Mouse (Mus musculus) adrenal gland, postnatal 10 days (tissue): ENCODE measurements around the gene Klf11. TPM values are rescaled to one million over a fixed set of nuclear protein-coding genes. Genes with fewer than 3 reads are reported as not detected.
"Not testable (repeated sequence)": the region's sequence is repeated elsewhere in the genome, so short reads cannot be mapped to it uniquely, and the experiment has no call there.

Source experiments
- DNase-seq: peaks from one replicate; pipeline ENCODE4 v3.0.0; 2021; ENCODE audit warnings: mixed read lengths
- long read RNA-seq, 2 experiments: library from polyadenylated mRNA; stranded (forward); transcript quantifications; one replicate each; pipeline ENCODE4 v2.0.0; 2021
- total RNA-seq, 2 experiments: library from RNA; stranded (reverse); gene quantifications; 2 replicates each; pipeline ENCODE4 v1.2.3; 2021

Klf11 gene
- 10 to 100 TPM; 20.5 to 21.4 TPM for total RNA-seq
- long read RNA-seq, experiment 1, full-length matches to known transcripts: 9 of 18 reads
- long read RNA-seq, experiment 1, partial matches to known transcripts: 5 of 18 reads
- long read RNA-seq, experiment 1, other reads (novel, unspliced or antisense): 4 of 18 reads
- long read RNA-seq, experiment 2, full-length matches to known transcripts: 11 of 12 reads
- long read RNA-seq, experiment 2, partial matches to known transcripts: 0 of 12 reads
- long read RNA-seq, experiment 2, other reads (novel, unspliced or antisense): 1 of 12 reads

DNA sequence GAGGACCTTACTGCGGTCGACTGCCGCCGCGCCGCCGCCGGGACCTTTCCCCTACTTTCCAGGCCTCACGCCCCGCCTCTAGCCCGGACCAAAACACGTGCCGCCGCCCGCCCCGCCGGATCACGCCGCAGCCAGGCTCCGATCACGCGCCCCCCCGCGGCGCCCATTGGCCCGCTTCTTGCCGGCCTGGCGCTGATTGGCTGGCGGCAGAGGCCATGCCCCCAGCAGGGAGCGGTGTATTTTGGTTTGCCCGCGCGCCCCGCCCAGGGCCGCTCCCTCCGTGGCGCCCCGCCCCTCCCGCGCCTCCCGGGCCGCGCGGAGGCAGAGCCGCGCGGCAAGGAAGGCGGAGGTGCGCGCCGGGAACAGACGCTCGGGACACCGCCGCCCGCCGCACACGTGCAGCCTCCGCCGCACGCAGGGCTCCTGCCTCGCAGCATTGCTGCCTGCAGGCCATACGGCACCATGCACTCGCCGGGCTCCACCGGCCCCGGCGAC lies at the start of gene Klf11:
Gene Klf11, plus strand, starts transcription at position 212 of the 495 bp plus-strand sequence.
- peak; percentile 99 for DNase-seq

DNA sequence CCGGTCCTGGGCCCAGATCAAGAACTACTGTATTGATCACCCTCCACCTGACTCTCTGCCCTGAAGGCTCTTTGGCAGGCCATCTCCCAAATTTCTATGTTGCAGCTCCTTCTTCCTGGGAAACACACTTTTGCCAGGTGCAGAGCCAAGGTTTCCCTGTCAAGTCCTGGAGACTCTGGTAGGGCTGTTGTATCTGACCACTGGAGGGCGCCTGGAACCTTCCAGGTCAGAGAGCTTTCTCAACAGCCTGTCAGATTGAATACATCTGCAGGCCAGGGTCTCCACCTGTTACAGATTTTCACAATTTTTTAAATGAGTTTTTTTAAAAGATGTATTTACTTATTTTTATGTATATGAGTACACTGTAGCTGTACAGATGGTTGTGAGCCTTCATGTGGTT lies 47.8 kb upstream of the Klf11 start:
- DNase-seq: peak; percentile 86

DNA sequence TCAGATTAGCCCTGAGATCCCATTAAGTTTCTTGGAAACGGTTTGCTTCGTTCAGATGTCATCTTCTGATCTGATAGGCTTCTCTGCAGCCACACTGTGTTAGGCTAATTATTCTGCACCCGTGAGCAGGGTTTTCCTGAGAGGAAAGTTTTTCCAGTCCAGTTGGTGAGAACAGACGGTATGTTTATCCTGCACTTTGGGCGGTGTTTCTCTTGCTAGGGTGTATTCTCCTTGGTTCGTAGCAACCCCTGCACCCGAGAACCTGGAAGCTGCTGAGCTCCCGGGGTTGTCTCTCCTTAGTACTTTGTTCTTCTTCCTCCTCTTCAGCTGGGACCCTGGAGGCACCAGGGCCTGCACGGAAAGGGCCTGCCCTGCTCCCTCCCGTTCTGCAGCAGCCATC lies 44.9 kb upstream of the Klf11 start:
- DNase-seq: no peak

DNA sequence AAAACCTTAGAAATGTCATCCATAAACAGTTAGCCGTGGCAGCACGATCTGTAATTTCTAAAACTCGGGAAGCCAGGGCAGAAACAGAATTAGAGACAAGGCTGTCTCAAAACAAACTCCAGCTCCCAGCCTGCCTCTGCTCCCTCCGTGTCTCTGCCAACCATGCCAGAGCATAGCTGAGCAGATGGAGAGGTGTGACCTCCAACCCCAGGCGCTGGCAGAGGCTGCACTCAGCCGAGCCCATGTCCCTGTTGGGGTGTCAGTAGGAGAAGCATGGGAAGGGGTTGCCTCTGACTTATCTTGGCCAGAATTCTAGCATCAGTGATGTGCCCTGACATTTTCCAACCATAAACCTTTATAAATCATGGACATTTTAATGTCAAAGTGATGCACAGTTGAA lies 38.5 kb upstream of the Klf11 start:
- DNase-seq: no peak

DNA sequence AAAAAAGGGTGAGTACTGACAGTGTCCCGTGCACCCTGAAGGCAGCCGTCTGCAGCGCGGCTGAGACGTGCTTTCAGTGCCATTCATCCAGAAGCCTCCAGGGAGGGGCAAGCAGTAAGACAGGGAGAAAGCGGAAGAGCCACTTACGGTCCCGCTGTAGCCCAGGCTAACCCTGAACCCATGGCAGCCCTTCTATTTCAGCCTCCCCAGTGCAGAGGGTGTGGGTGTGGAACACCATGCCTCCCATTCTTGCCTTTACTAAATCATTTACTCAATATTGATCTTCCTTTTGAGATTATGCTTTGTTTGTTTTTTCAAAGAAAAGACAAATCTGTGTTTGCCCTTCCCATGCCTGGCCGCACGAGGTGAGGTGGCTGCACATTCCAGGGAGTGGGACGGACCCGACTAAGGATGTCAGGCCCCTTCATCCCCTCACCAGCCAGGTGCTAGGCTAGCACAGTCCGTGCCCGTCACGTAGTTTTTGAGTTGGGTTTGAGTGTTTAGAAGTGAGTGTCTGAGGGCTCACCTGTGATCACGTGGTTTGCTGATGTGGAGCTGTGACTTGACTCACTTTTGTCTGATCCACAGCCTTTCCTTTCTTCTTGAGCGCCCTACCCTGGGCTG lies 36.5 kb upstream of the Klf11 start:
- DNase-seq: no peak

DNA sequence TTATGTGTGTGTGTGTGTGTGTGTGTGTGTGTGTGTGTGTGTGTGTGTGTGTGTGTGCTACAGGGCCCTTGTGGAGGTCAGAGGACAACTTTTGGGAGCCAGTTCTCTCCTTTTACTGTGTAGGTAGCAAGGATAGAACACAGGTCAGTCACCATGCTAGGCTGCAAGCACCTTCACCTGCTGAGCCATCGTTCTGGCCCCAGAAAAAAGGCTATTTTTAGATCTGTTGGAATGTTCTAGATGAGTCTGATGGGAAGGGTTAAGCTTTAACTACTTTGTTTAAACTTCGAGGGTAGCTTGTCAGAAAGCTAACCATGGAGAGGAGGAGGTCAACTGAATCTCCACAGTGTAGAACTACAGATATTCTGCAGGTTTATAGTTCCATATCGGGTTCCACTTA lies 35.9 kb upstream of the Klf11 start:
- DNase-seq: no peak

DNA sequence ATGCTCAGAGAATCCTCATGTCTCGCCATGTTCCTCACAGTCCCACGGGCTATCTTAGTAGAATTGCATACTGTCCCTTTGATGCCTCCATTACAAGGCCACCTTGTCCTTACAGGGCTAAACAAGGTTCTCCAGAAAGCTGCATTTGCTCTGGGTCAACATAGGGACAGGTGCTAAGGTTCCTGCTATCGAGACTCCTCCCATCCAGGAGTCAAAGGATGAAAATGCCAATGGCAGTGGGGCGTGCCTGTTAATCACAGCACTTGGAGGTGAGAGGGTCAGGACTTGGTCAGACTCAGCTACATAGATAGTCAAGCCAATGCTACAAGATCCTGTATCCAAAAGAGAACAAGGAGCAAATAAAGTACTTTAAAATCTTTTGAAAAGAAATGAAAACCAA lies 31.6 kb upstream of the Klf11 start:
- DNase-seq: no peak

DNA sequence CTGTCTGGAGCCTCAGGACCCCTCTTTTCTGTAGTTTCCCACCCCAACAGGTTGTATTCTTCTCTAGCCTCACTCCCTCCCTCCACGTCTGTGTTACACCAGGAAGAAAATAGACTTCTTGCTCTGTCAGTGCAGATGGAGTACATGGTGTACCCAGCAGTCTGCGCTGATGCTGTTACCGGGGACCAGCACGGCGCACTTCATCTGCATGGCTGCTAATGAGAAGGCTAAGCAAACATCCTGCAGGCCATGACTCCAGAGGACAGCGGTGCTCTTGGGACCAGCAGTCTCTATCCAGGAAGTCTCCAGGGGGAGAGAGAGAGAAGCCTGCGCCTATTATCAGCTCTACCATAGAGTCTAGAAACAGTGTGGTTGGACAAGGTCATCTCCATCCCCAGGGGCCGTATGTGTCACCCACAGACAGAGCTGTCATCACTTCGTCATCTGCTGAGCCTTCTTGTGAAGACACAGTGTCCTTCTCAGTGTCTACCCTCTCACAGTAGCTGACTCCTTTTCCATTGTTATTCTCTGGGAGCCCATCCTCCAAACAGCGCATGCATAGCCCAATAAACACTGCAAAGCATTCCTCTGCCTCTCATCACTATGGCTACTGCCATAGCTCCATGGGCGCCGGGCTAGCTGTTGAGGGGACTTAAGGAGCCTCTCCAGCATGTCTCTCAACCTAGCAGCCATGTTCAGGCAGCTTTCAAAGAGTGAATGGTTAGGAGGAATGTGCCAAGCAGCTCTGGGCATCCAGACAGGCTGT lies 27.4 kb upstream of the Klf11 start:
- DNase-seq: no peak

DNA sequence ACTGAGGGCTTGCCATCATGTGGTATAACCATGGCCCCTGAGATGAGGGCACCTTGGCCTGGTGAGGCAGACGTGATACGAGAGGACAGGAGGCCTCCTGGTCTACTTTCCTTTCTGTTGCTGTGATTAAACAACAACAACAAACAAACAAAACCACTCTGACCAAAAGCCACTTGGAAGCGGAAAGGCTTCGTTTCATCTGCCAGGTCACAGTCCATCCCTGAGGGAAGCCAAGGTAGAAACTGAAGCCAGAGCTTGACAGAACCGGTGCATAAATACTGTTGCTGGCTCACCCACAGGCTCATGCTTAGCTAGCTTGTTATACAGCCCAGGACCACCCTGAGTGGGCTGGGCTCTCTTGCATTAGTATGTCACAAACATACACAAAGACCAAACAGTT lies 24.7 kb upstream of the Klf11 start:
- no peak for DNase-seq

DNA sequence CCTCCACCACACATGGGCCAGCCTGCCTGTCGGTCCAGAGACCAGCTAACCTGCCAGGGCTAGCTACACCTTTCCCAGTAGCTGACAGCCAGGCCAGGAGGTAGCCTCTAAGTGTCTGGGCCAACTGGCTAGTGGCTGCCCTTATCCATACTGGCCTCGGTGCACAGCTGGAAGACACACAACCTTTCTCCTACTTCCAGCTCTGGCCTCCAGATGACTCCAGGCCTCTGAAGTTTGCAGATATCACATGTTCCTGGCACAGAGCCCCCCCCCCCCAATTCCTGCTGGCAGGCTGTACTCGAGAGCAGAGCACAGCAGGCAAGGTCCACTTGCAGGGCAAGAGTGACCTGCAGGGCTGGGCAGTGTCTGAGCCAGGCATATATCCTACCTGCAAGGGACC lies 23.9 kb upstream of the Klf11 start:
- peak; percentile 32 for DNase-seq

DNA sequence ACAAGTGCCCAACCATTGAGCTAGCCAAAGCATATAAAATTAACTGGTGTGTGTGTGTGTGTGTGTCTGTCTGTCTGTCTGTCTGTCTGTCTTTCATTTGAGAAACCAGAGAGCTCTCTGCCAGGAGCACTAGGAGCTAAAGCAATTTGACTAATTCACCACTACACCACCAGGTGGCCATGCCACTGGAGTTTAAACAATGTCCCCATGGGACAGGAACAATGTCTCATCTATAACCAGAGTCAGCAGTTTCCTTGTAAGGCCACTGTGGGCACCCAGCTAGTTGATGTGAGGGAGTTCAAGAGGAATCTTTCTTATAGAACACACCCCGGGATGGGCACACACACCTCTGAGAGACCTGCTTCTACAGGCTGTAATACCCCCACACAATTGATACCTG lies 20.9 kb upstream of the Klf11 start:
- DNase-seq: peak; percentile 68

DNA sequence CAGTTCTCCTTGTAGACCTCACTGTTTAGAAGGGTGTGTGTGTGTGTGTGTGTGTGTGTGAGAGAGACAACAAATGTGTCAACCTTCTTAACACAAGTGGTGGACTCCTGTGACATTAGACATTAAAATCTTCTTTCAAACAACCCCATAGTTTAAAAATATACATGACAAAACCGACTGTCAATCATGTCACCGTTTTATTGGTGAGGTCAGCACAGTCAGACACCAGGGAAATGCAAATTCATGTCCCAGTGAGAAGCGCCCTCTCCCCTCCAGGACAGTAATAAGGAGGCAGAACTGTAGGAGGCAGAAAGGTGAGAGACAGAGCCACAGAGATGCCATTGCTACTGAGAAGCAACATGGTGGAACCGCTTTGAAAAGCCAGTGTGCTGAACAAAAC lies 18.7 kb upstream of the Klf11 start:
- no peak for DNase-seq

DNA sequence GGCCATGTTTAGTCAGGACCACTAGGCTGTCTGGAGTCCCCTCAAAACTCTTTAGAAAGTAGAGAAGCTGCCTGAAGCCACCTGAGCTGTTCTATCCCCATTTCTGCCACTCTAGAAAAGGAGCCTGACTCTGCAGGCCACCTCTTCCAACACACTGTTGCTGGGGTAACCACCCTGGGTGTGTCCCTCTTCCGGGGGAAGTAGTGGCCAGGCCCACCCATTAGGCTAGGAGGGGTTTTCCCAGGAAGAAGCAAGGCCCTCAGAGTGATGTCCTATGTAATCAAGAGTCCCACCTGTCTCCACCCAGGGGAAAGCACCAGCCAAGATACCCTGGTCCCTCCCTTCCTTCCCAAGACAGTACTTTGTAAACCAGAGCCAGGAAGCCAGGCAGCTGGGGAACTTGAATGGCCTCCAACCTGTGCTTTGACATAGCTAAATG lies 17.3 kb upstream of the Klf11 start:
- DNase-seq: peak; percentile 50

DNA sequence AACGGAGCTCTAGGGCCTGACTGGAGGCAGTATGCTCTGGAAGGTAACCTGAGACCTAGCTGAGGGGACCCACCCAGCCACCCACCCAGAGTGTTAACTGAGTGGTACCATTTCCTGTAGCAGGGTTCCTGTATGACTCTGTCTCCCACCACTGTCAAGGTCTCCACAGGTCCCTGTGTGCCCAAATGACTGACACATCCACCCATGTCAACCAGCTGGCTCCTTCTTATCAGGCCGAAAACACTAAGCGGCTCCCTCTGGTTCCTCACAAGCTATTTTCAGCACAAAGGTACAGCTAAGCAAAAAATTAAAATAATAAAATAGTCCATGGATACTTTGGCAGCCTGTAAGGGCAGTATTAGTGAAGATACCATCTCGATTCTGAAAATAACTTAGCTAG lies 16.9 kb upstream of the Klf11 start:
- no peak for DNase-seq

DNA sequence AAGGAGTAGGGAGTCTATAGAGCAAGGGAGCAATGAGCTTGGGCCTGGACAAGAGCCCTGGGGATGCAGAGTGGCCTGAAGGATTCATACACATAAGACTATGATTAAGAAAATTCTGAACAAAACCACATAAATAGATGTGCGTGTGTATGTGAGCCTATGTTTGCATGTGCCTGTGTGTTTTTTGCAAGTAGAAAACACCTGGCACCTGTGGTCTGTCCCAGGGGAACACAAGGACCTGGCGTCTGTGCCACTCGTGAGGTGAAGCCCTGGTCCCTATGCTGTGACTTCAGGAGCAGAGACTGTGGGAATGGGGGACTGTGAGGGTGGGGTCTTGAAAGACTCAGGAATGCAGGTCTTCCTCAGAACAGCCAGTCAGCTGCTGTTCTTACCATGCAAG lies 16.4 kb upstream of the Klf11 start:
- no peak for DNase-seq

DNA sequence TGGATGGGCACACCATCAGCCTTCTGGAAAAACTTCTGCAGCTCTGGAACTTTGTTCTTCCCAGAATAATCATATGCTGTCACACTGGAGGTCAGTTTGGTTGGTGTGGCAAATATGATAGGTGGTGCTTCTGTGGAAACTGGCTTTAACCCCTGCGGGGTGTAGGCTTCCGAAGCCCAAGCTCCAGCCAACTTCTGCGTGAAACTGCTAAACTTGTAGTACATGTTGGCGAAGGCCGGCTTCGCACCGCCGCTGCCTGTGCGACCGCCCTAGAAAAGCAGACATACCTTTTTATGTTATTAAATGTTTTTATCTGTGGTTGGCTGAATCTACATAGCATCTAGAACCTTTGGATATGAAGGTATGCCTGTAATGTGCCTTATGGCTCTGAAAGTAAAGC lies 12.3 kb upstream of the Klf11 start:
- DNase-seq: not testable (repeated sequence)

DNA sequence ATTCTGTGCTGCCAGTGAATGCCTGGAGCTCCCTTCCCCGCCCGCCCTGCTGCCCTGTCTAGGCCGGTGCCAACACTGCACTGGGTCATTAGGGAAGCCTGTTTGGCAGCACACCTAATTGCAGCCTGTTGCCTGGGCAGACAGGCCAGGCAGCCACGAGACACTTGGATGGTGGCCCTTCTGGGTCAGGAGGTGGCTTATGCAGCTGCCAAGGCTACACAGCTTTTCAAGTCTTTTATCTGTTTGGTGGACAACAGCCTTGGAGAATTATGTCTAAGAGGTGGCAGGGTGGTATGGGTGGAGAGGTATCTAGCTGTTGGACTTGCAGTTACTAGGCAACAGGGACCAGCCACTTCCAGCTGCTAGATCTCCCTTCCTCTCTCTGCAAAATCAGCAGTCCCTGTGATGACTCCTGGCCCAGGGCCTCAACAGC lies 8.7 kb upstream of the Klf11 start:
- peak; percentile 88 for DNase-seq

DNA sequence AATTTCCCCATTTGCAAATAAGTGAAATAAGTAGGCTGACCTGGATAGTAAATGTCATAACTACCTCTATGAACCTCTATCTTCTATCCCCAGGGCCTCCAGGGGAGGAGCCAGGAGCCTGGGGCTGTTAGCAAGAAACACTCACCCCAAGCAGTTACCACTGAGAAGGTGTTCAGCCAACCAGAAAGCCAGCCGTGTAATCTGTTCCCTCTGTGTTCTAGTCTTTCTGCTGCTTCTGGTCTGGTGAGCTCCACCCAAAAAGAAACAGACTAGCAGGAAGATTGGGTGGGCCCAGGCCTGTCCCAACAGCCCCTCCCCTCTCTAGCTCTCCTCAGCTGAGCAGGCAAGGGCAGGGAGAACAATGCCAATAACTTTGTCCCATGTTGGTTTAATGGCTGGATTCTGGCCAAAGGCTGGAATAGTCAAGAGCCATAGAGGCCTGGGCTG lies 6.9 kb upstream of the Klf11 start:
- DNase-seq: peak; percentile 51

DNA sequence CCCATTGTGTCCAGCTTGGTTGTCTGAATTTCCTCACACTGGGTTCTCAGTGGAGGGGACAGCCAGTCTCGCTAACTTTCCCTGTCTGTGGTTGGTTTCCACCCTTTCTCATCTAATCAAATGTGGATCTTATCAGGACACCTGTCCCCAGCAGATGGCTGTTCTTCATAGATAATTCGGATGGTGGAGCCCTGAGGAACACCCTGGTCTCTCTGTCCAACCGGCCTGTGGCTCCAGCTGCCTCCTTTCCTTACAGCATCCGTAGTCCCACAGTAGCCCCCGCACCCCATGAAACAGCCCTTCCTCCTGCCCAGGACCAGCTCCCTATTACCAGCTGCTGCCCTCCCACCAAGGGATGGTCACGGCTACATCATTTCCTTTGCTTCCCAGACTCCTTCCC lies 5.2 kb upstream of the Klf11 start:
- no peak for DNase-seq

DNA sequence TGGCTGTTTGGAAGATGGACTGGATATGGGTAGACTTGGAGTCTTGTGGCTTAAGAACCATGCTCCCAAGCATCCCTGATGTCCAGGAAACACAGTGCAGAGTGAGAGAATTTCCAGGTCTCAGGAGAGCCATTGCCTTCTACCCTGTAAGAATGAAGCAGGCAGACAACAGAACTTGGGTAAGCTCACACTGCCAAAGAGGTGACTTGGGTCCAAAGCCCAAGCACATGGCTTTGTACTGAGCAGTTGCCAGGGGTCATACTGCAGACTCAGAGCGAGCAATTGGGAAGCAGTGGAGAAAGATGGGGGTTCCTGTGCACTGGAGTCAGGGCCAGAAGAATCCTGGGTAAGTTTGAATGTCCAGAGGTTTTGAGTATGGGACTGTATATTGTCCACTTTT lies 3.0 kb upstream of the Klf11 start:
- no peak for DNase-seq

DNA sequence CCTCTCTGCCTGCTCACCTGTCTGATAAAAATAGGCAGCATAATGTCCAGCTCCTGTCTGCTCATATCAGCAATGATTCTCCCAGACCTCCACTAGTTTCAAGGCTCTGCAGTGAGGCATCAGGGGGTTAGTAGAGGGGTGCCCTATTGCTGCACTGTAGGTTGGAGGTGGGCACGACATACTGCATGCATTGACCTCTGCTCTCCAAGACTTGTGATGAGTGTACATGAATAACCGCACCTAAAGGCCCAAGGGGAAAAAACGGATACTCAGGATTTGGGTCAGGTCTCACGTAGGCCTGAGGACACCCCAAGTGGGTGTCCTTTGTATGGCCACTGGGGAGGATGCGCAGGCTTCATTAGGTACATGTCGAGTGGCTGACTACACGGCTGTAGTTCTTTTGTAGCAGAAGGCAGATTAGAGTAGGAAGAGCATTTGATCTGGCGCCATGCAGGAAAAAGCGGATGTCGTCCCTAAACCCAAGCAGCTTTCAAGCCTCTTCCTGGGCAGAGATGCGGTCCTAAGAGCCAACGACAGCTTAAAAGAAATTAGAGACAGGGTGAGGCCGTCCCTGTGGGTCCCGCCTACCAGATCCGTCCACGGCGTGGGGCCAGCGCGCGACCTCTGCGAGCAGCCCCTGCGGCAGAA lies 535 bp upstream of the Klf11 start:
- DNase-seq: no peak

DNA sequence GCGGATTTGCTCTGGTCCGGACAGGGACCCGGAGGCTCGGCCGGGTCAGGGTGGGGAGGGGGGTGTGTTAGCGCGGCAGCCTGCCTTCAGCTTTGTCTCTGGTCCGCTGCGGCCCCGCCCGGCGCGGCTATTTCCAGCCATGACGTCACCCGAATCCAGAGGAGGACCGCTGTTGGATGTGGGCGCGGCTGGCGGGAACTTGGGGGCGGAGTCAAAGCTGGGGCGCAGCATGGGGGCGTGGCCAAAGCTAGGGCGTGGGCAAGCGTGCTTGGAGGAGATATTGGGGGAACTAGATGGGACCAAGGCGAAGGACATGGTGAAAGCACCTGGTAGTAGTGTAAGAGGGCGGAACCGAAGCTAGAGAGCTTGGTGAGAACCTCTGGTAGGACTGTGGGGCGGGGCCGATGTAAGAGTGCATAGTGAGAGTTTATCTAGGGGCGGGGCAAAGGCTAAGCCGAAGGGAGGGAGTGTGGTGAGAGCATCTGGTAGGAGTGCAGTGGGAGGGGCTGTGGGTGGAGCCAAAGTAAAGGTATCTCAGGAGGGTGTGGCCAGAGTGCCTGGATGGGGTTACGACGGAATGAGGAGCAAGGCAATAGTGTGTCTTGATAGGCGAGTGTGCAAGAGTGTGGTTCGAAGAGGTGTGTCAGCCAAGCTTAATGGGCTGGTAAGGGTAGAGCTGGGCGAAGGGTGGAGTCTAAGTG lies 718 bp downstream of the Klf11 start:
- peak; percentile 98 for DNase-seq
